Mouse (Mus musculus): ENCODE results near the gene Hs6st1. TPM values are rescaled to one million over a fixed set of nuclear protein-coding genes. Genes with fewer than 3 reads are reported as not detected.
A peak's percentile ranks its signal among the peaks of the same experiment; 100 is the strongest.

Hs6st1 gene
- total and polyA plus RNA-seq, 3 experiments: 9.1 to 18.1 (median 17.7) TPM

DNA sequence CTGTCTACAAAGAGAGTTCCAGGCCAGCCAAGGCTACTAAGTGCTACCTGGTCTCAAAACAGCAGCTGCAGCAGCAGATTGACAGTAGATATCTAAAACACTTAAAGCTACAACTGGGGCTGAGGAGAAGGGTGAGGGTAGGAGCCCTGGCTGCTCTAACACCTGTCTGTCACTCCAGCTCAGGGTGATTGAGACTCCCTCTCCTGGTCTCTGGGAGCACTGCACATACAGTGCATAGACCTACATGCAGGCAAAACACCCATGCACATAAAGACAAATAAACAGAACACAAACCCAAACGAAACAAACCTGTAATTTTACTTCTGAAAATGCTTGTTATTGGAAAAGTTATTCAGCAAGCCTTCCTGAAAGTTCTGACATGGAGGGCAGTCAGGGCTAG, 81.2 kb downstream of the Hs6st1 start:
- in situ Hi-C loops (cut with MboI; ENCODE audit: low pct_ligation_motif_present, low pct_unique_long_range_greater_than_20kb, low sequenced_read_pairs) (no loop called here), dilution Hi-C loops (cut with MboI; ENCODE audit: extremely low pct_ligation_motif_present, extremely low pct_unique_long_range_greater_than_20kb, low sequenced_read_pairs) (no loop called here)
- H3K4me3 ChIP-seq (replicated peaks in 1 of 3; ENCODE audit: low read depth in 2 of 3, low read length in 2 of 3, poor library complexity in 1 of 3): no peak overlapping the region
- H3K27ac ChIP-seq (ENCODE audit: insufficient read depth, low read depth): no peak overlapping the region
- no peaks in the 10 kb centered on the region for H3K9me3 ChIP-seq (replicated peaks; ENCODE audit: low read length)
- DNase-seq (ENCODE audit: extremely low read depth): peak; percentile 47
- H3K79me2 ChIP-seq (replicated peaks; ENCODE audit: control insufficient read depth, extremely low read depth, insufficient read depth, poor library complexity, severe bottlenecking): no peaks in the 10 kb centered on the region
- H3K36me3 ChIP-seq (replicated peaks in 1 of 2; ENCODE audit: control insufficient read depth in 1 of 2, insufficient read depth in 1 of 2, low read length in 1 of 2): peaks cover 67 to 90% of the 10 kb centered on the region in 2 experiments
- H3K9ac ChIP-seq (ENCODE audit: insufficient read depth, low read depth): no peak overlapping the region
- no peaks in the 10 kb centered on the region for H3K4me1 ChIP-seq (ENCODE audit: control insufficient read depth in 1 of 2, insufficient read depth in 2 of 2)
- TF ChIP-seq CTCF (conservative IDR thresholded peaks at IDR 0.05 in 1 of 2, IDR thresholded peaks at IDR 0.05 in 1 of 2; ENCODE audit: low read depth in 2 of 2, low read length in 2 of 2): peak; percentile 61 to 62; a peak in 3 of 4 replicates
- TF ChIP-seq E2F4 (IDR thresholded peaks at IDR 0.05; ENCODE audit: insufficient replicate concordance, low read depth, low read length): no peak
- no peak for TF ChIP-seq MAX (IDR thresholded peaks at IDR 0.05; ENCODE audit: low read length)
- no peak for TF ChIP-seq ETS1 (conservative IDR thresholded peaks at IDR 0.05; ENCODE audit: low read depth, low read length)
- no peak for TF ChIP-seq CHD2 (IDR thresholded peaks at IDR 0.05; ENCODE audit: low read length)
- no peak for TF ChIP-seq HCFC1 (IDR thresholded peaks at IDR 0.05; ENCODE audit: low read depth, low read length)
- TF ChIP-seq KAT2A (IDR thresholded peaks at IDR 0.05; ENCODE audit: insufficient replicate concordance, low read length): no peak
- no peak for TF ChIP-seq NRF1 (IDR thresholded peaks at IDR 0.05; ENCODE audit: low read depth, low read length)
- no peak for TF ChIP-seq SIN3A (IDR thresholded peaks at IDR 0.05; ENCODE audit: low read length)
- no peak for TF ChIP-seq TBP (conservative IDR thresholded peaks at IDR 0.05; ENCODE audit: low read depth, low read length)
- TF ChIP-seq UBTF (IDR thresholded peaks at IDR 0.05; ENCODE audit: low read depth, low read length): no peak
- no peak for TF ChIP-seq MXI1 (IDR thresholded peaks at IDR 0.05; ENCODE audit: low read depth, low read length)
- TF ChIP-seq RCOR1 (conservative IDR thresholded peaks at IDR 0.05; ENCODE audit: low read depth, low read length): no peak
- TF ChIP-seq GABPA (IDR thresholded peaks at IDR 0.05; ENCODE audit: insufficient replicate concordance, low read depth, low read length): no peak
- no peak for TF ChIP-seq ZMIZ1 (IDR thresholded peaks at IDR 0.05; ENCODE audit: low read depth, low read length)
- peak; percentile 30 for TF ChIP-seq RAD21 (IDR thresholded peaks at IDR 0.05; ENCODE audit: low read depth, low read length)
- TF ChIP-seq CHD1 (IDR thresholded peaks at IDR 0.05; ENCODE audit: low read depth, low read length): no peak
- TF ChIP-seq POLR2A (IDR thresholded peaks at IDR 0.05; ENCODE audit: low read depth, low read length): no peak
- no peak for TF ChIP-seq TCF12 (IDR thresholded peaks at IDR 0.05; ENCODE audit: low read depth, low read length)
- no peak for TF ChIP-seq NELFE (IDR thresholded peaks at IDR 0.05; ENCODE audit: low read depth, low read length)
- peak; percentile 50 for TF ChIP-seq SMC3 (IDR thresholded peaks at IDR 0.05; ENCODE audit: low read depth, low read length)
- no peak for TF ChIP-seq ELF1 (IDR thresholded peaks at IDR 0.05; ENCODE audit: low read depth, low read length)
- TF ChIP-seq USF2 (conservative IDR thresholded peaks at IDR 0.05; ENCODE audit: low read depth, low read length): no peak
- no peak for TF ChIP-seq ZKSCAN1 (IDR thresholded peaks at IDR 0.05; ENCODE audit: borderline replicate concordance, low read depth, low read length)
- no peak for TF ChIP-seq BHLHE40 (IDR thresholded peaks at IDR 0.05; ENCODE audit: low read depth, low read length)
- TF ChIP-seq JUN (IDR thresholded peaks at IDR 0.05; ENCODE audit: insufficient read depth, low read depth, low read length): no peak
- H3K4me2 ChIP-seq (ENCODE audit: insufficient read depth, low read depth, poor library complexity, severe bottlenecking): no peak overlapping the region
- no peaks in the 10 kb centered on the region for H3K27me3 ChIP-seq (replicated peaks)

Other genes with a start within 250 kb of the Hs6st1 start
- 41.2 and 47.9 TPM in 2 replicates for gene Uggt1, start 176.3 kb downstream of the Hs6st1 start, total RNA-seq (2012; rRNA removed)
- 35.3 and 39.8 TPM in 2 replicates for gene Uggt1, start 176.3 kb downstream of the Hs6st1 start, total RNA-seq (2014; rRNA removed)
- 38.6 and 39.5 TPM in 2 replicates for gene Uggt1, start 176.3 kb downstream of the Hs6st1 start, polyA plus RNA-seq (2012; ENCODE audit: insufficient read length, low read depth)
- gene Neurl3, start 206.3 kb downstream of the Hs6st1 start, total RNA-seq (2012; rRNA removed): 0.08 TPM in 1 of 2 replicates, not detected in the other
- 0.08 TPM in 1 of 2 replicates, not detected in the other for gene Neurl3, start 206.3 kb downstream of the Hs6st1 start, total RNA-seq (2014; rRNA removed)
- gene Neurl3, start 206.3 kb downstream of the Hs6st1 start, polyA plus RNA-seq (2012; ENCODE audit: insufficient read length, low read depth): 0.09 and 0.10 TPM in 2 replicates
- 15.2 and 19.6 TPM in 2 replicates for gene Arid5a, start 239.3 kb downstream of the Hs6st1 start, total RNA-seq (2012; rRNA removed)
- gene Arid5a, start 239.3 kb downstream of the Hs6st1 start, total RNA-seq (2014; rRNA removed): 16.0 and 17.0 TPM in 2 replicates
- 13.2 and 16.1 TPM in 2 replicates for gene Arid5a, start 239.3 kb downstream of the Hs6st1 start, polyA plus RNA-seq (2012; ENCODE audit: insufficient read length, low read depth)

Data from CH12.LX (cell line).